Mouse (Mus musculus): Measurements from ENCODE around the gene Sirt7. TPM values are rescaled to one million over a fixed set of nuclear protein-coding genes. Genes with fewer than 3 reads are reported as not detected.

Sirt7 gene
- 32.6 and 34.3 TPM in 2 replicates for polyA plus RNA-seq (2015; fragmentation: Nextera tagmentation; extraction: Ambion mirVana)

- H3K4me2 ChIP-seq, result peak within 1 kb of the TSS; percentile 93
- no peaks in the 10 kb centered on the region for H3K9me3 ChIP-seq
- H3K4me3 ChIP-seq, result peak within 1 kb of the TSS; percentile 75
- peak within 1 kb of the TSS; percentile 70 for H3K9ac ChIP-seq
- H3K27me3 ChIP-seq, result no peaks in the 10 kb centered on the region
- peak; percentile 19; the same call in 1 of the 2 replicates for ATAC-seq (ENCODE audit: borderline replicate concordance, extremely low read depth, low FRiP score, low TSS enrichment)
- 18% methylated on average over 5 of the region's 5 CpGs for WGBS
- peaks cover 38% of the 10 kb centered on the region for H3K36me3 ChIP-seq
- H3K4me1 ChIP-seq, result peaks cover 28% of the 10 kb centered on the region
- H3K27ac ChIP-seq, result peak within 1 kb of the TSS; percentile 77
Observed at GRCm38 (mm10) chr11:120625152-120625775, at the start of gene Sirt7. Gene Sirt7 (minus strand): TSS chr11:120625240.

GRCm38 (mm10) chr11:120673594-120674122 is 48.6 kb upstream of the Sirt7 start:
- H3K4me3 ChIP-seq, result peak overlapping the region; percentile 62
- H3K4me2 ChIP-seq, result peak overlapping the region; percentile 83
- peak overlapping the region; percentile 64 for H3K9ac ChIP-seq
- peak; percentile 12; the same call in 1 of the 2 replicates for ATAC-seq (ENCODE audit: borderline replicate concordance, extremely low read depth, low FRiP score, low TSS enrichment)
- H3K4me1 ChIP-seq, result peaks cover 7% of the 10 kb centered on the region
- peak overlapping the region; percentile 86 for H3K27ac ChIP-seq
- H3K36me3 ChIP-seq, result peaks cover 17% of the 10 kb centered on the region
- no peaks in the 10 kb centered on the region for H3K27me3 ChIP-seq
- H3K9me3 ChIP-seq, result no peaks in the 10 kb centered on the region
- 33% methylated on average over 12 of the region's 12 CpGs for WGBS

- ATAC-seq (ENCODE audit: borderline replicate concordance, extremely low read depth, low FRiP score, low TSS enrichment), result peak; percentile 97
- Histone ChIP-seq H3K36me3 (peaks cover 10% of the 10 kb centered on the region), H3K9ac (peak within 1 kb of the TSS; percentile 64), H3K4me2 (peak within 1 kb of the TSS; percentile 83), H3K4me3 (peak within 1 kb of the TSS; percentile 62), H3K27ac (peak within 1 kb of the TSS; percentile 86), H3K27me3 (no peaks in the 10 kb centered on the region), H3K4me1 (peaks cover 7% of the 10 kb centered on the region), H3K9me3 (no peaks in the 10 kb centered on the region)
- WGBS, result under 1% methylated on average over 83 of the region's 83 CpGs
Observed at GRCm38 (mm10) chr11:120672687-120673593, 47.9 kb upstream of the Sirt7 start, which contains the start of gene Aspscr1. Gene Aspscr1 (plus strand): TSS chr11:120672973.

- no peaks in the 10 kb centered on the region for H3K9me3 ChIP-seq
- H3K9ac ChIP-seq, result no peak overlapping the region
- peaks cover 35% of the 10 kb centered on the region for H3K27me3 ChIP-seq
- no peak overlapping the region for H3K4me3 ChIP-seq
- no peak overlapping the region for H3K4me2 ChIP-seq
- peaks cover 10% of the 10 kb centered on the region; the same call in 1 of the 2 replicates for H3K4me1 ChIP-seq
- ATAC-seq (ENCODE audit: borderline replicate concordance, extremely low read depth, low FRiP score, low TSS enrichment), result no peak
- no peak overlapping the region for H3K27ac ChIP-seq
- WGBS, result 3% methylated on average over 3 of the region's 3 CpGs
- H3K36me3 ChIP-seq, result no peaks in the 10 kb centered on the region
Observed at GRCm38 (mm10) chr11:120666617-120667016, 41.6 kb upstream of the Sirt7 start.

GRCm38 (mm10) chr11:120665406-120665805 is 40.4 kb upstream of the Sirt7 start:
- no peak overlapping the region for H3K27ac ChIP-seq
- no peak overlapping the region for H3K4me2 ChIP-seq
- H3K9me3 ChIP-seq, result no peaks in the 10 kb centered on the region
- H3K27me3 ChIP-seq, result peaks cover 47% of the 10 kb centered on the region
- H3K4me1 ChIP-seq, result peaks cover 18% of the 10 kb centered on the region
- ATAC-seq (ENCODE audit: borderline replicate concordance, extremely low read depth, low FRiP score, low TSS enrichment), result peak; percentile 68; the same call in 1 of the 2 replicates
- no peak overlapping the region for H3K4me3 ChIP-seq
- WGBS, result 50% methylated on average over 3 of the region's 3 CpGs
- no peak overlapping the region for H3K9ac ChIP-seq
- no peaks in the 10 kb centered on the region for H3K36me3 ChIP-seq

GRCm38 (mm10) chr11:120663714-120664113 is 38.7 kb upstream of the Sirt7 start:
- no peak for ATAC-seq (ENCODE audit: borderline replicate concordance, extremely low read depth, low FRiP score, low TSS enrichment)
- H3K9me3 ChIP-seq, result no peaks in the 10 kb centered on the region
- peaks cover 64% of the 10 kb centered on the region for H3K27me3 ChIP-seq
- H3K27ac ChIP-seq, result no peak overlapping the region
- H3K4me3 ChIP-seq, result no peak overlapping the region
- no peaks in the 10 kb centered on the region for H3K36me3 ChIP-seq
- H3K4me1 ChIP-seq, result peaks cover 27% of the 10 kb centered on the region
- 79% methylated on average over 5 of the region's 5 CpGs for WGBS
- no peak overlapping the region for H3K4me2 ChIP-seq
- H3K9ac ChIP-seq, result no peak overlapping the region

GRCm38 (mm10) chr11:120662759-120663158 is 37.7 kb upstream of the Sirt7 start:
- 53% methylated on average over 6 of the region's 6 CpGs for WGBS

GRCm38 (mm10) chr11:120661076-120661460 is 36.0 kb upstream of the Sirt7 start, which contains the start of gene Notum:
Gene Notum (minus strand): TSS chr11:120661175.
- H3K27me3 ChIP-seq, result peaks cover 90% of the 10 kb centered on the region
- ATAC-seq (ENCODE audit: borderline replicate concordance, extremely low read depth, low FRiP score, low TSS enrichment), result 0 out of 2 replicates have a peak, but pooled peaks have one; percentile 3
- peak within 1 kb of the TSS; percentile 38 for H3K9ac ChIP-seq
- no peak within 1 kb of the TSS for H3K27ac ChIP-seq
- H3K9me3 ChIP-seq, result no peaks in the 10 kb centered on the region
- peak within 1 kb of the TSS; percentile 74 for H3K4me2 ChIP-seq
- peak within 1 kb of the TSS; percentile 48 for H3K4me3 ChIP-seq
- peaks cover 21% of the 10 kb centered on the region for H3K4me1 ChIP-seq
- under 1% methylated on average over 35 of the region's 35 CpGs for WGBS
- H3K36me3 ChIP-seq, result no peaks in the 10 kb centered on the region

More at GRCm38 (mm10) chr11:120662759-120663158, 37.7 kb upstream of the Sirt7 start:
- Histone ChIP-seq H3K27ac (no peak overlapping the region), H3K36me3 (no peaks in the 10 kb centered on the region), H3K9me3 (no peaks in the 10 kb centered on the region), H3K4me2 (no peak overlapping the region), H3K4me1 (peaks cover 27% of the 10 kb centered on the region), H3K27me3 (peaks cover 73% of the 10 kb centered on the region), H3K4me3 (no peak overlapping the region), H3K9ac (no peak overlapping the region)
- ATAC-seq (ENCODE audit: borderline replicate concordance, extremely low read depth, low FRiP score, low TSS enrichment), result no peak

- peak overlapping the region; percentile 48 for H3K4me3 ChIP-seq
- peak overlapping the region; percentile 74 for H3K4me2 ChIP-seq
- no peaks in the 10 kb centered on the region for H3K9me3 ChIP-seq
- peak overlapping the region; percentile 38 for H3K9ac ChIP-seq
- WGBS, result under 1% methylated on average over 90 of the region's 95 CpGs
- H3K4me1 ChIP-seq, result peaks cover 18% of the 10 kb centered on the region
- peak; percentile 52 for ATAC-seq (ENCODE audit: borderline replicate concordance, extremely low read depth, low FRiP score, low TSS enrichment)
- H3K27ac ChIP-seq, result no peak overlapping the region
- H3K27me3 ChIP-seq, result peaks cover 94% of the 10 kb centered on the region
- no peaks in the 10 kb centered on the region for H3K36me3 ChIP-seq
Observed at GRCm38 (mm10) chr11:120660301-120661075, 35.4 kb upstream of the Sirt7 start.

- H3K4me2 ChIP-seq, result peak overlapping the region; percentile 74
- peaks cover 86% of the 10 kb centered on the region for H3K27me3 ChIP-seq
- H3K27ac ChIP-seq, result no peak overlapping the region
- H3K9me3 ChIP-seq, result no peaks in the 10 kb centered on the region
- no peak for ATAC-seq (ENCODE audit: borderline replicate concordance, extremely low read depth, low FRiP score, low TSS enrichment)
- H3K9ac ChIP-seq, result no peak overlapping the region
- peak overlapping the region; percentile 48 for H3K4me3 ChIP-seq
- WGBS, result 2% methylated on average over 50 of the region's 50 CpGs
- H3K36me3 ChIP-seq, result no peaks in the 10 kb centered on the region
- peaks cover 18% of the 10 kb centered on the region for H3K4me1 ChIP-seq
Observed at GRCm38 (mm10) chr11:120659509-120660300, 34.7 kb upstream of the Sirt7 start.

Data from lung, embryonic 15.5 days (tissue).